Mouse (Mus musculus) liver, postnatal 0 days (tissue): Measurements from ENCODE around the gene Myh6. TPM values are rescaled to one million over a fixed set of nuclear protein-coding genes. Genes with fewer than 3 reads are reported as not detected.

Experiments used
- ATAC-seq: fragments of 200-750 bp; cut with Nextera tagmentation; 2 replicates; pipeline ENCODE4 v1.8.0; 2017; ENCODE audit warnings: mild to moderate bottlenecking, moderate library complexity
- DNase-seq: peaks from one replicate; pipeline ENCODE4 v3.0.0-alpha.2; 2016
- H3K27ac ChIP-seq: fragments of 300-500 bp; sonication (generic); 2 replicates; pipeline ENCODE4 v1.5.1; 2014; ENCODE audit warnings: antibody characterized with exemption, moderate library complexity, mild to moderate bottlenecking, low read depth
- H3K27me3 ChIP-seq: fragments of 300-500 bp; sonication (generic); 2 replicates; pipeline ENCODE4 v1.6.1; 2014; ENCODE audit warnings: low read length, control low read depth, mixed read lengths; ENCODE audit not compliant: insufficient read depth
- H3K36me3 ChIP-seq: fragments of 300-500 bp; sonication (generic); replicated peaks from 2 replicates; pipeline ENCODE4 v1.6.1; 2014; ENCODE audit warnings: mild to moderate bottlenecking, control low read depth, low read length, moderate library complexity, mixed read lengths; ENCODE audit not compliant: insufficient read depth
- H3K4me1 ChIP-seq: fragments of 300-500 bp; sonication (generic); 2 replicates; pipeline ENCODE4 v1.6.1; 2014; ENCODE audit warnings: antibody characterized with exemption, mild to moderate bottlenecking, control low read depth; ENCODE audit not compliant: insufficient read depth
- H3K4me2 ChIP-seq: fragments of 300-500 bp; sonication (generic); 2 replicates; pipeline ENCODE4 v1.6.1; 2014; ENCODE audit warnings: low read depth, mild to moderate bottlenecking, low read length, moderate library complexity, mixed read lengths
- H3K4me3 ChIP-seq: fragments of 300-500 bp; sonication (generic); 2 replicates; pipeline ENCODE4 v1.5.1; 2014; ENCODE audit warnings: low read depth, low read length
- H3K9ac ChIP-seq: fragments of 300-500 bp; sonication (generic); replicated peaks from 2 replicates; pipeline ENCODE4 v1.6.1; 2014; ENCODE audit warnings: mild to moderate bottlenecking, moderate library complexity
- H3K9me3 ChIP-seq: fragments of 300-500 bp; sonication (generic); 2 replicates; pipeline ENCODE4 v1.6.1; 2016; ENCODE audit warnings: mild to moderate bottlenecking, control low read depth, low read length, mixed read lengths
- CTCF ChIP-seq: sonication (generic); IDR thresholded peaks from 2 replicates; pipeline ENCODE4 v1.5.1; 2016; ENCODE audit warnings: antibody characterized with exemption, low read depth
- EP300 ChIP-seq: IDR thresholded peaks from 2 replicates; pipeline ENCODE4 v1.6.1; 2016; ENCODE audit warnings: antibody characterized with exemption, low read depth, mild to moderate bottlenecking
- WGBS: fragments of 180-500 bp; shearing (Covaris S2); extraction: QIAGEN DNeasy Blood & Tissue Kit; methylation state at CpG from one replicate; pipeline ENCODE4 v1.1.7; 2014; ENCODE audit not compliant: insufficient replicate concordance; 5-methylcytosine and 5-hydroxymethylcytosine counted together
- polyA plus RNA-seq: library from polyadenylated mRNA; unstranded; fragments of >200 nt; fragmentation: Nextera tagmentation; extraction: Ambion mirVana; gene quantifications from 2 replicates; pipeline ENCODE4 v1.2.1, GENCODE M21; 2015

Myh6 gene
- polyA plus RNA-seq, 1 experiment from 2014 or later: 0.36 TPM

DNA sequence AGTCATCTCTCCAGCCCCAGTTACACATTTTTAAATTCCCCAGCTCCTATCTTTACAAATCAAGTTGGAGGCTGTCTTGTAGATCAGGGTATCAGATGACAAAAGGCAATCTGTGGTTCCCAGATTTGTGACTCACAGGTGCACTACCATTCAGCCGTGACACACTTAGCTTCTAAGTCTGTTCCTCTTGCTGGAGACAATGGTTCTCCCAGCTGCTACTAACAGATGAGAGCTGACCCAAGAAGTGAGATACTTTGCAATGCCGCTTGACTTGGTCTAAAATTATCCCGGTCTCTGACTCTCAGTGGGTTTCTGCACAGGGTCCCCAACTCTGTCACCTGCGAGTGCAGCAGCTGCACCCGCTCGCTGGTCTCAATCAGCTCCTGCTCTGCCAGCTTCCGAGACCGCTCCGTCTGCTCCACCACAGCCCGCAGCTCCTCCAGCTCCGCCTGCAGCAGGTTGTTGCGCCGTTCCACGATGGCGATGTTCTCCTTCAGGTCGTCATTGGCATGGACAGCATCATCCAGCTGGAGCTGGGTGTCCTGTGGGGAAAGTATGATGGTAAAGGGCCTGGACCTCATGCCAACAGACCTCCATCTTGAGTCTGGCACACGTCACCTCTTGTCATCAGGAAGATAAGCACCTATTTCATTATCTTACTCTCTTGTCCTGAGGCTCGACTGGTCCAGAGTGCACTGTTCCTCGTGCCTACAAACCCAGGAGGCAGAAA lies 20.6 kb downstream of the Myh6 start:
- 72% methylated on average over 19 of the region's 19 CpGs for WGBS
- Histone ChIP-seq H3K27me3 (no peaks in the 10 kb centered on the region), H3K27ac (no peak overlapping the region), H3K9ac (no peak overlapping the region), H3K9me3 (no peaks in the 10 kb centered on the region), H3K4me2 (no peak overlapping the region), H3K4me3 (no peak overlapping the region), H3K4me1 (no peaks in the 10 kb centered on the region), H3K36me3 (no peaks in the 10 kb centered on the region)
- no peak for DNase-seq
- no peak for ATAC-seq
- no peak for TF ChIP-seq EP300
- no peak for TF ChIP-seq CTCF

DNA sequence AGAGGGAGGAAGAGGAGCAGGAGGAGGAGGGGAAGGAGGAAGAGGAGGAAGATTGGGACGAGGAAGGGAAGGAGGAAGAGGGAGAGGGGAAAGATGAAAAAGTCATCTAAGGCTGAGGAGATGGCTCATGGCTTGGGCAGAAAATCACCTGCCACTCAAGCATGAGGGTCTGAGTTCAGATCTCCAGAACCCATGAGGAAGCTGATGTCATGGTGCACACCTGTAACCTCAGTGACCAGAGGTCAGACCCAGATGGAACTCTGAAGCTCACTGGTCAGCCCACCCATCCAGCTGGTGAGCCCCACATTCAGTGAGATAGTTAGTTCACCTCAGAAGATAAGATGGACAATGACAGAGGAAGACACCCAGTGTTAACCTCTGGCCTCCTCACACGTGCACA lies 21.8 kb downstream of the Myh6 start:
- ATAC-seq: no peak
- 41% methylated on average over 2 of the region's 2 CpGs for WGBS

DNA sequence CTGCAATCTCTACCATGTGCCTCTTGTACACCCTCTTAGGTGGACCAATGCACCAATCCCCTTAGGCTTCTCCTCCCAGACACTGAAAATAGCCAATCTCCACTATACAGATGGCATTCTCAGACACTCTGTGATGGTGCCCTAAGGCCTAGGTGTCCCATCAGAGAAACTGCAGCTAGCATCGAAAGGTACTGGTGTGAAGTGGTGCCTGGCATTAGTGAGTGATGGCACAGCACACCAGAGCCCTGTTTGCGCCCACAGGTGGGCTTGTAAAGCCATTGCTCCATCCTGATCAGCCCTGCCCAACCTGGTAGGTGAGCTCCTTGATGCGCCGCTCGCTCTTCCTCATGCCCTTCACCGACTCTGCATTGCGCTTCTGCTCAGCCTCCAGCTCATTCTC lies 22.8 kb downstream of the Myh6 start:
- no peaks in the 10 kb centered on the region for H3K9me3 ChIP-seq
- H3K27me3 ChIP-seq: no peaks in the 10 kb centered on the region
- 83% methylated on average over 7 of the region's 7 CpGs for WGBS
- H3K4me3 ChIP-seq: no peak overlapping the region
- no peak overlapping the region for H3K4me2 ChIP-seq
- no peaks in the 10 kb centered on the region for H3K4me1 ChIP-seq
- ATAC-seq: no peak
- no peaks in the 10 kb centered on the region for H3K36me3 ChIP-seq
- no peak overlapping the region for H3K9ac ChIP-seq
- DNase-seq: no peak
- H3K27ac ChIP-seq: no peak overlapping the region
- TF ChIP-seq EP300 (no peak), CTCF (no peak)

More for the DNA sequence above, 21.8 kb downstream of the Myh6 start:
- Histone ChIP-seq H3K36me3 (no peaks in the 10 kb centered on the region), H3K27ac (no peak overlapping the region), H3K4me1 (no peaks in the 10 kb centered on the region), H3K9ac (no peak overlapping the region), H3K4me3 (no peak overlapping the region), H3K9me3 (no peaks in the 10 kb centered on the region), H3K4me2 (no peak overlapping the region), H3K27me3 (no peaks in the 10 kb centered on the region)
- no peak for DNase-seq
- no peak for TF ChIP-seq EP300
- no peak for TF ChIP-seq CTCF

DNA sequence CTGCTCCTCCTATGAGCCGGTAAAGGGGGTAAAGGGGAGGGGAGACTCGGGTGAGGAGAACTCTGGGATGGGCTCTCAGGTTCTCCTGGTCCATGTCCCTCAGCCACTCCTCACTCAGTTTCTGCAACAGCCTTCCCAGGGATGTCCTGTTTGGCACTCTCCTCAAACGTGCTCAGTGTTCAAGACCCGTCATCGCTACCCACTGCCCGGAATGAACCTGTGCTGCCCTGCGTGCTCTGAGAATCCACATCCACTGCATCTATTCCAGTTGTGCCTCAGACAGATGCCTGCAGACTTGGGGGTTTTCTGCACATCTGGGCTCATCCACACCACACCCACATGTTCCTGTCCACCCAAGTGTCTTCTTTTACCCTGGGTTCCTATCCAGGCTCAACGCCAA lies 24.2 kb downstream of the Myh6 start:
- TF ChIP-seq CTCF (no peak), EP300 (no peak)
- WGBS: 82% methylated on average over 8 of the region's 8 CpGs
- no peak overlapping the region for H3K27ac ChIP-seq
- no peak overlapping the region for H3K4me2 ChIP-seq
- no peak overlapping the region for H3K4me3 ChIP-seq
- H3K9ac ChIP-seq: no peak overlapping the region
- H3K9me3 ChIP-seq: no peaks in the 10 kb centered on the region
- H3K27me3 ChIP-seq: no peaks in the 10 kb centered on the region
- no peak for DNase-seq
- no peaks in the 10 kb centered on the region for H3K4me1 ChIP-seq
- H3K36me3 ChIP-seq: no peaks in the 10 kb centered on the region
- no peak for ATAC-seq

DNA sequence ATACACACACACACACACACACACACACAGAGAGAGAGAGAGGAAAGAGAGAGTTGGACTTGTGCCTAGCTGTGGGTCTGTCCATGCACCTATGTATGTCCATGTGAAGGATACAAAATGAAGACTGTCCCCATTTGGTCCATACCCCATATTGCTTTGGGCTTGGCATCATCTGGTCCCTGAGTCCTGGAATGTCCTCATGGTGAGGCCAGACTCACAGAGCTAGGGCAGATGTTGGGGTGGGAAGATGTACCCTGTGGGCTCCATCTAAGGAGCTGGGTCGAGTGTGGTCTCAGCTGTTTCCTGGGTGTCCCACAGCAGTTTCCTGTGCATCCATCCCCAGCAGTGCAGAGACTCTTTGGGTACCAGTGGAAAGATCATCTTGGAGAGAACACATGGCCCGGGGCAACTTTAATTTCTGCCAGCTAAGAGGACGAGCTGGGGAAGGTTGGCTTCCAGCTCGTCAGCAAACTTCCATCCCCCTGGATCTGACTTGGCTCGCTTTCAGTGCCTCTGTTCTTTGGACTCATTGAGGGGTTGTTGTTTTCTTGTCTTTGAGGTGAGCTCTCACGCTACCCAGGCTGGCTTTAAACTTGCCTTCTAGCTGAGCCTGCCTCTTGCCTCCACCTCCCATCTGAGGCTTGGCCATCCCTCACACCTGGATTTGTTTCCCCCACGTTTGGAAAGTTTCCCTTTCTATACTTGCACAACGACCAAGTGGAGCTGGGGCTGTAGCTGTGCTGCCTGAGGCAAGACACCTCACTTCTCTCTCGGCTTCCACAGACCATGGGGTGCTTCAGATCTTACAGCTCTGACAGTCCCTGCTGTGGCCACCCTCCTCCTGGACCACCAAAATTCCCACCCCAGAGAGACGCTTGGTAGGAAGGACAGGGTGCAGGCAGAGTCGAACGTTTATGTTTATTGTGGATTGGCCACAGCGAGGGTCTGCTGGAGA lies 25.4 kb downstream of the Myh6 start:
- Histone ChIP-seq H3K27me3 (no peaks in the 10 kb centered on the region), H3K4me3 (no peak overlapping the region), H3K4me2 (no peak overlapping the region), H3K27ac (no peak overlapping the region), H3K4me1 (no peaks in the 10 kb centered on the region), H3K9me3 (no peaks in the 10 kb centered on the region), H3K36me3 (no peaks in the 10 kb centered on the region), H3K9ac (no peak overlapping the region)
- DNase-seq (no peak), ATAC-seq (no peak)
- TF ChIP-seq CTCF: no peak
- WGBS: 50% methylated on average over 13 of the region's 13 CpGs

DNA sequence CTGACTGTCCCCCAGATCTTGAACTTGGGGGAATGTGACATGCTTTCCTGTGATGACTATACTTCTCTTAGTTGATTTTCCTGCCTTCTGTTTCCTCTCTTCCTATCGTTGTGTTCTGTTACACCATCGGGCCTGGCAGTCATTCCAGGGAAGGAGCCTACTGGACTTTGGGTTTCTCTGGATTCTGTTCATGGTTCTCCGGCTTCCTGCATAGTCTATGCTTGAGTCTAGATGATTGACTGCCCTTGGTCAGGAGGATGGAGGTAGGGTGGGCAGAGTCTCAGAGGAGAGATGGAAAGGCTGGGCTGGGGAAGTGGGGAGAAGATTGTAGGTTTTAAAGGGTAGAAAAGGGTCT lies 26.6 kb downstream of the Myh6 start:
- Histone ChIP-seq H3K4me1 (no peaks in the 10 kb centered on the region), H3K36me3 (no peaks in the 10 kb centered on the region), H3K27me3 (no peaks in the 10 kb centered on the region), H3K9ac (no peak overlapping the region), H3K4me2 (no peak overlapping the region), H3K4me3 (no peak overlapping the region), H3K27ac (no peak overlapping the region), H3K9me3 (no peaks in the 10 kb centered on the region)
- DNase-seq (no peak), ATAC-seq (no peak)
- 70% methylated on average over 3 of the region's 3 CpGs for WGBS
- TF ChIP-seq CTCF: no peak
- no peak for TF ChIP-seq EP300
